Mouse (Mus musculus): Measurements from ENCODE around the gene Slc22a14.

Gene Slc22a14

GRCm38 (mm10) chr9:119206666-119207065 lies 158.7 kb downstream of the Slc22a14 start:
- no peak for DNase-seq (ENCODE audit: low spot score in 2 of 2)

- no peak for DNase-seq (ENCODE audit: low spot score in 2 of 2)
These were observed 159.6 kb downstream of the Slc22a14 start for GRCm38 (mm10) chr9:119205756-119206155.

- DNase-seq (ENCODE audit: low spot score in 2 of 2): no peak
These were observed 161.7 kb downstream of the Slc22a14 start for GRCm38 (mm10) chr9:119203617-119204016.

- DNase-seq (ENCODE audit: low spot score in 2 of 2): no peak
These were observed 163.7 kb downstream of the Slc22a14 start for GRCm38 (mm10) chr9:119201653-119202052.

GRCm38 (mm10) chr9:119199151-119199861 lies 166.0 kb downstream of the Slc22a14 start:
- no peak for DNase-seq (ENCODE audit: low spot score in 2 of 2)

GRCm38 (mm10) chr9:119192202-119192990 lies 173.0 kb downstream of the Slc22a14 start:
- DNase-seq (ENCODE audit: low spot score in 2 of 2): no peak

GRCm38 (mm10) chr9:119181241-119181728 lies 184.1 kb downstream of the Slc22a14 start:
- peak in 1 of 2 experiments; percentile 37 for DNase-seq (ENCODE audit: low spot score in 2 of 2)

- no peak for DNase-seq (ENCODE audit: low spot score in 2 of 2)
These were observed 186.1 kb downstream of the Slc22a14 start for GRCm38 (mm10) chr9:119179292-119179691.

- DNase-seq (ENCODE audit: low spot score in 2 of 2): no peak
These were observed 197.7 kb downstream of the Slc22a14 start for GRCm38 (mm10) chr9:119167608-119168007.

GRCm38 (mm10) chr9:119165548-119165947 lies 199.8 kb downstream of the Slc22a14 start:
- no peak for DNase-seq (ENCODE audit: low spot score in 2 of 2)

GRCm38 (mm10) chr9:119164743-119165142 lies 200.6 kb downstream of the Slc22a14 start:
- no peak for DNase-seq (ENCODE audit: low spot score in 2 of 2)

- DNase-seq (ENCODE audit: low spot score in 2 of 2): no peak
These were observed 204.7 kb downstream of the Slc22a14 start for GRCm38 (mm10) chr9:119160689-119161088.

GRCm38 (mm10) chr9:119158861-119159260 lies 206.5 kb downstream of the Slc22a14 start, which contains the start of gene Gm47289:
Gm47289 (plus strand) TSS chr9:119159161.
- no peak for DNase-seq (ENCODE audit: low spot score in 2 of 2)

- DNase-seq (ENCODE audit: low spot score in 2 of 2): peak; percentile 72 to 88
These were observed 208.8 kb downstream of the Slc22a14 start, which contains the start of gene Acaa1b for GRCm38 (mm10) chr9:119156278-119157201. Acaa1b (minus strand) TSS chr9:119157093.

GRCm38 (mm10) chr9:119155826-119156225 lies 209.5 kb downstream of the Slc22a14 start:
- DNase-seq (ENCODE audit: low spot score in 2 of 2): no peak

- no peak for DNase-seq (ENCODE audit: low spot score in 2 of 2)
These were observed 209.9 kb downstream of the Slc22a14 start for GRCm38 (mm10) chr9:119155416-119155815.

GRCm38 (mm10) chr9:119151751-119152150 lies 213.6 kb downstream of the Slc22a14 start:
- no peak for DNase-seq (ENCODE audit: low spot score in 2 of 2)

GRCm38 (mm10) chr9:119149601-119150000 lies 215.8 kb downstream of the Slc22a14 start:
- peak in 1 of 2 experiments; percentile 72 for DNase-seq (ENCODE audit: low spot score in 2 of 2)

- DNase-seq (ENCODE audit: low spot score in 2 of 2): no peak
These were observed 219.1 kb downstream of the Slc22a14 start for GRCm38 (mm10) chr9:119146098-119146770.

- DNase-seq (ENCODE audit: low spot score in 2 of 2): no peak
These were observed 219.7 kb downstream of the Slc22a14 start for GRCm38 (mm10) chr9:119145638-119146037.

GRCm38 (mm10) chr9:119145137-119145536 lies 220.2 kb downstream of the Slc22a14 start:
- DNase-seq (ENCODE audit: low spot score in 2 of 2): no peak
